Mouse (Mus musculus) erythroid progenitor cell, adult 5-6 weeks (primary cell): ENCODE data around the gene Bcar3. TPM values are rescaled to one million over a fixed set of nuclear protein-coding genes. Genes with fewer than 3 reads are reported as not detected.
A peak's percentile ranks its signal among the peaks of the same experiment; 100 is the strongest.

Experiments used
- ATAC-seq: replicated peaks from 2 replicates; pipeline ENCODE4 v1.8.0; 2016; ENCODE audit warnings: moderate number of reproducible peaks, mild to moderate bottlenecking, moderate TSS enrichment, inconsistent platforms; ENCODE audit not compliant: poor library complexity, low FRiP score, severe bottlenecking
- total RNA-seq, 2 experiments: library from RNA; stranded (forward) in 1 of 2; stranded (reverse) in 1 of 2; fragments of 150-400 nt in 1 of 2; fragments of 186-747, 209-891 nt in 1 of 2; gene quantifications; 2 replicates each; pipeline versions ENCODE4 v1.2.3 to v1.2.4; 2015 to 2017; ENCODE audit warnings: low replicate concordance in 2 of 2

Bcar3 gene
- total RNA-seq, 2 experiments from 2014 or later, result not detected

DNA sequence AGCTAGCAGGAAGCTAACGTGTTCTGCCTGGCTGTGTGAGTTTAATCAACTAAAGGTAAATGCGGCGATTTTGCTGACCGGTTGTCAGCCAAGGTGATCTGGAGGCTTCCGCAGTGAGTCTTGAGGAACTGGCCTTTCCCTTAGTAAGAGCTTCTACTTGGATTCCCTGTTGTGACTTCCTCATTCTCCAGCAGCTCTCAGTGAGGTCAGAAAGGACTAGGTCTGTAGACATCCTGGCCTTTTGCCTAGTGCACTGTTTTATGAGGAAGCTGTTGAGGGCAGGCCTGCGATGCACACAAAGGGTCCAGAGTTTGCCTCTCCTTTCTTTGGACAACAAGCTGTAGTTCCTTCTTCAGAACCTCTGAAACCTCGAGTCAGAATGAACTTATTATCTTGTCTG is 3.2 kb upstream of the Bcar3 start:
- ATAC-seq, result no peak

DNA sequence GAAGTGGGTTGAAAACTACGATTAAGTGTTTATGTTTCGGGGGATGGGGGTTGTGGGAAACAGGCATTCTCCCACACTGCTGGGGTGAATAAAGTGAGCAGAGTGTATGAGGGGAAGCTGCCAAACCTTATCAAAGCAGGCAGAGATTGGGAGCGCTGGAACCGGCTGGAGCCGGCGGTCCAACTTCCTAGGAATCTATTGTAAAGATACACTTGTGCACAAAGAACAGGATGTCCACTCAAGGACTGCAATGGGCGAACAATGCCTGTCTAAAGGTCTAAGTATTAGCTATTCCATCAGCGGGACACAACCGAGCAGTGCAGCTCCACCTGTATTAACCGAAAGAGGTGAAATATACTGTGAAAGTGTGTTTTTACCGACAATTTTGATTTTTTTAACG is 2.1 kb upstream of the Bcar3 start:
- no peak for ATAC-seq

DNA sequence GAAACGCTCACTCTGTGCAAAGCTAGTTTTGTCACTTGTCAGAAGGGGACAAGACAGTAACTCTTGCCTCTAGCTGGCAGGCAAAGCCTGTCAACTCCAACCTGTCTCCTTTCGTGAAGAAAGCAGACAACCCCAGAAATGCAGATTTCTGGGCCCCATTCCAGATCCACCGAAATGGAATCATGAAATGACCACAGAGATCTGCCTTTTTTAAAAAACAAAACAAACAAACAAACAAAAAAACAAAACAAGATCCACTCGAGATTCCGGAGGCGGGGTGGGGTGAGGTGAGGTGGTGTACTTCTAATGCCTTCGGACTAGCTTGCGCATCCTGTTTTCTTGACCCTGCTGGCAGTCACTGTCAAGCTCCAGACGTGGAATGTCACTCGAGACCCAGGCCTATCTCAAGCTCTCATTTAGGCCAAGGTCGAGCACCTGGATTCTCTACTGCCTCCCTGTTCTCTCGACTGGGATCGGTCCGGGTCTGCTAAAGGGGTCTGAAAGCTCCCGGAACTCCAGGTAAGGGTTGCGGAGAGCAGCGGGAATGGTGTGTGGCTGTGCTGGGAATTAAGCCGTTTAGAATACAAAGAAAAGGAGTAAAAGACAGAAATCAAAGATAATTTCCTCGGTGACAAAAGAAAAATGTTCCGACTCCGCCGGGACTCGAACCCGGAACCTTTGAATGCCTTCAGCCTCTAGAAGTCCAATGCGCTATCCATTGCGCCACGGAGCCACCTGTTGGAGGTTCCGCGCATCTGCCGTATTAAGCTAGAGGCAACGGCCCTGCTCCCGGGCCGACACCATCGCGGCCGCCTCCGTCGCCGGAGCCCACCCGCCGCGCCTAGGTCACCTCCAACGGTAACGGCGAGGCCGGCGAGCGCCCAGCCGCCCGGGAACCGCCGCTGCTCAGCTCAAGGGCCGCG is 1.4 kb upstream of the Bcar3 start:
- peak; percentile 83 for ATAC-seq

DNA sequence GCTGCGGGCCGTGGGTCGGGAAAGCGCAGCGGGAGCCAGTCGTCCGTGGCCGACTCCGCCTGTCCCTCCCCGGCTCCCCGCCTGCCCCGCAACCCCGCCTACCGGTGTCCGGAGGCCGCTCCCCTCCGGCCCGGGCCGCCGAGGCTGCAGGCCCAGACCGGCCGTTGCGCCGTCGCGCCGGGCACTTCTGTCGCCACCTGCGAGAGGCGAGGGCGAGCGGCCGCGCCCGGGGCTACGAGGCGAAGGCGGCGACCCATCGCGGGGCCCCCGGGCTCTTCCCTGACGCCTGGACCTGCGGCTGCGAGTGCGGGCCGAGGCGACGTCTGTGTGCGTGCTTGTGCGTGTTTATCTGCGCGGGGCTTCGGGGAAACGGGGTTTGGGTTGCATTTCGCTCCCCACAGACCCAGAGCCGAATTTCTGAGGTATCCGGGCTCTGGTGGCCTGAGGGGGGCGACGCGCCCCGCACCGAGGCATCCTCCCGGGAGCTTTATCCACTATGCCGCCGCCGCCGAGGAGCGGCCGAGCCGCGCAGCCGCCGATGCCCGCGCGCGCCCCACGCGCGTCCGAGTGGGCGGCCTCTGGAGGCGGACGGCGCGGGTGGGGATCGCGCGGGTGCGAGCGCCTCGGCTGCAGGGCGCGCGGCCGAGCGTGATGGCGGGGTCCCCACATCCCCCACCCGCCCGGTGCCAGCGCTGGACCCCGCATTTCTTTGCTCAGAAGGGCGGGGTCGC is 548 bp upstream of the Bcar3 start:
- peak; percentile 84 for ATAC-seq

DNA sequence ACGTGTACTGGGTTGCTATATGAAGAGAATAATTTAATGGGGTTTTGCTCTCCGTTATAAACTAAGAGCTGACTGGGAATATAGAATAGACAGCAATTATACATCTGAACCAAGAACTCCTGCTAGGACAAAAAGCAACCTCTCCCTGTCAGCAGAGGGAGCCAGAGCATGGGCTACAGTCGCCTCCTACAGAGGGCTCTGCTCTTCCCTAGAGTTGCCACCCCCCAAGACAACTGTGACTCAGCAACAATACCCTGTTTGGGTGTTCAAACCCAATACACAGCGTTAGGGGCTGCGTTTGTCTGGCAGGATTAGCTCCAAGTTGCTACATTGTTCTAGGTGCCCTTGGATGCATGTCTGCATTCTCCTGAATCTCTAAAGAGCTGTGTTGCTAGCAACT is 1.6 kb downstream of the Bcar3 start:
- peak; percentile 53; the same call in 1 of the 2 replicates for ATAC-seq

DNA sequence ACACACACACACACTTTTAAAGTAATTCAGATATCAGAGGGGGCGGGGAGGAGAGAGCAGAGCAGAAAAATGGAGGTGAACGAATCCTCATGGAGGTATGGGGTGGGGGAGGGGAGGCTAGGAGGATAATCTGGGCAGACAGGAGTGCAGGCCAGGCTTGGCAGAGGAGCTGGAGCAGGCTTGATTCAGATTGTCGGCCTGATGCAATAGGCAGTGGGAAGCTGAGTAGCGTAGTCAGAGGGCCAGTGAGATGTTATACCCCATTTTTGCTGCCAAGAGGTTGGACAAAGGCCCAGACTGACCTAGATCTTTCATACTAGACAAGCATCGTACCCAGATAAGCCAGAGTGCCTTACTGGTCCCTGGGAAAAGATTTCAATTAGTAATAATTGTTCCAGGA is 3.0 kb downstream of the Bcar3 start:
- no peak for ATAC-seq

DNA sequence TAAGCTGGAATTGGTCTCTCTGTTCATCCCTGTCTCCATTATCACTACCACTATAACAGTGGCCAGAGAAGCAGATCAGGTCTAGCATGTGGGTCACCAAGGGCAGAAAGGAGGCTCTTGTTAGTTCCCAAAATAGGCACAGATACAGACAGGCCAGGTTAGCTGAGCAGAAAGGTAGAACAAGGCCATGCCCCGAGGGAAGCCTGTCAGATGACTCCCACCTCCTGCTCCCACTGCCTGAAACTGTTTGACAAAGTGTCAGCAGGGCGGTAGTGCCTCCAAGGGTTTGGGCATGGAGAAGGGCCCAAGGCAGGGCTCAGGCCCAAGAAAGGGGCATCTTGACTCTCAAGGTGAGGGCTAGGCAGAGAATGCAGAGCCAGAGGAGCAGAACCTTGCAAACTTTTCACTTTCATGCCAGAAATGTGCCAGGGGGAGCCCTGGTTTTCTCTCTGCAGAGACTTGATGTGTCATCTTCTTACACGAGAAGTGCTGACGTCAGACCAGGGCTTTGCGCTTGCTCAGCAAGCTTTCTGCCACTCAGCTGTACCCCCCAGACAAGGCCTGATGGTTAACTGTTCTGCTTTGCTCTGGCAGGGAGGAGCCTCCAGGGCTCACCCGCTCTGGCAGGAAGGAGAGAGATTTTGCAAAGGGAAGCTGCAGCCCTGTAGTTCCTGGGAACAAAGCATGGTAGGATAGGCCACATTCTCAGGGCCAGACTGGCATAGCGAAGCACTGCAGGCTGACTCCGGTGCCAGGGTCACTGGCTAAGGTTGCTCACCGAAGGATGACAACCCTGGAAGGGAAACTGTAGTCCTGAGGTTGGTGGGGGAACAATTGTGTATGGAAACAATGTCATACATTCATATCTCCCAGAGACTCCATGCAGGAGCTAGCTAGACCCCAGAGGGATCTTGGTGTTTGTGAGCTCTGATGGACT is 7.3 kb downstream of the Bcar3 start:
- no peak for ATAC-seq

DNA sequence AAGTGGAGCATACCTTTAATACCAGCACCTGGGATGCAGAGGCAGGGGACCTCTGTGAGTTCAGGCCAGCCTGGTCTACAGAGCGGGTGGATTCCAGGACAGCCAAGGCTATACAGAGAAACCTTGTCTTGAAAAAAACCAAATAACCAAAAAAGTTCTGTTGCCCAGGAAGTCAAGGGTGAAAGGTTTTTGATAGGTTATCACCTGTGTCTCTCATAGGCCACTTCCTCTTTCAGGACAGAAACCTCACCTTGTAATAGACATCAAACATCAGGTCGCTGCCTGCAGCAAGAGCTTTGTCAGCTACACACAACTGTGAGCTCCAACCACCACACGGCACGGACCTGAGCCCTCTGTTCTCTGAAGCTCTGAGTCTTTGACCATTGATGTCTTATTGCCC is 10.6 kb downstream of the Bcar3 start:
- ATAC-seq, result no peak

DNA sequence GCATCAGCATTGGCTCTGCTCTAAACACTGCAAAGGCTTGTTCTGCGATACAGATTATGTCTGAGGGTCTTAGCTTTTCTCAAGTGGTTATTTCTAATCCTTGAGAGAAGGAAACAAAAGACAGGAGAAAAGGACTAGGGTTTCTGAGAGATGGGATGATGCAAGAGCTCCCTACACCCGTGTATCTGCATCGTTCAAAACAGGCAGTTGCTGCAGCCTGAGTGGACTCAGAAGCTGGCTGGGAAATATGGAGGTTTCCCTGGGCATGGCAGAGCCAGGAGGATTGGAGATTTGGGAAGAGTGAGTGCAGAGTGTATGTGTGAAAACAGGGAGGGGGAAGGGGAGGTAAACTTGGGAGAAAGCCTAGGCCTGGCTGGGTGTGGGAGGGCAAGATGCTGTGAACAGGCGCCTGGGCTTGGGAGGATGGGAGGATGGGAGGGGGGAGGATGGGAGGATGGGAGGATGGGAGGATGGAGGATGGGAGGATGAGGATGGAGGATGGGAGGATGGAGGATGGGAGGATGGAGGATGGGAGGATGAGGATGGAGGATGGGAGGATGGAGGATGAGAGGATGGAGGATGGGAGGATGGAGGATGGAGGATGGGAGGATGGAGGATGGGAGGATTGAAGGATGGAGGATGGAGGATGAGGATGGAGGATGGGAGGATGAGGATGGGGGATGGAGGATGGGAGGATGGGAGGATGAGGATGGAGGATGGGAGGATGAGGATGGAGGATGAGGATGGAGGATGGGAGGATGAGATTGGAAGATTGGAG is 14.1 kb downstream of the Bcar3 start:
- ATAC-seq, result no peak; the same call in 1 of the 2 replicates

DNA sequence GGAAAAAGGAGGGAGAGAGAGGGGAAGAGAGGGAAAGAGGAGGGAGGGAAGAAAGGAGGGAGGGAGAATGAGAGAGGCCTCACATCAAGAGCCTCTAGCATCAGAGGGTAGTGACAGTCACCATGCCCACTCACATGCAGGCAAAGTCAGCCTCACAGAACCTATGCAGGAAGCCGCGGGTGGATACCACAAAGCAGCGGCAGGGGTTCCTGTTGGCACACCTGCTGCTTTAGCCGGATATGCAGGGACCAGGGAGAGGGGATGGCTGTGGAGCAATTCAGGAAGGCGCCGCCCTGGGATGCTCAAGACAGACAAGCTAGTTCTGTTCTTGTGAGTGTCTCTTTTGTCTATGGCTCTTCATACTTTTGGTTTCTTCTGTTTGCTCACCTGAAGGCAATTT is 15.0 kb downstream of the Bcar3 start:
- no peak for ATAC-seq

DNA sequence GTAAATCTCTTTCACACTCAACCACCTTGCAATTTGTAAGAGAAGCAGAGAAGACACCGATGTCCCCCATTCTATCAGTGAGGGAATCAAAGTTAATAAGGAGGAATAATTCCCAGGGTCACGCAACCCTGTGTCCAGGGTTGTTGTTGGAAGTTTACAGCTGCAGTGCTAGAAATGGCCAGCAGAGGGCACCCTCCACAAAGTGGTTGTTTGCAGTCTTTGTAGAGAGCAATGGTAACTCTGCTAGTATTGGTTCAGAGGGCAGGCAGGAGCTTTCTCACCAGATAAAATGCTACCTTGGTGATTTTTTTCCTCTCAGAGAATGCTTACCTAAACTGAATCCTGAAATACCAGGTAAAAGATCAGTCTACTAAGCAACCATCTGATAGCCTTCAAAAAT is 18.1 kb downstream of the Bcar3 start:
- ATAC-seq, result peak; percentile 75

DNA sequence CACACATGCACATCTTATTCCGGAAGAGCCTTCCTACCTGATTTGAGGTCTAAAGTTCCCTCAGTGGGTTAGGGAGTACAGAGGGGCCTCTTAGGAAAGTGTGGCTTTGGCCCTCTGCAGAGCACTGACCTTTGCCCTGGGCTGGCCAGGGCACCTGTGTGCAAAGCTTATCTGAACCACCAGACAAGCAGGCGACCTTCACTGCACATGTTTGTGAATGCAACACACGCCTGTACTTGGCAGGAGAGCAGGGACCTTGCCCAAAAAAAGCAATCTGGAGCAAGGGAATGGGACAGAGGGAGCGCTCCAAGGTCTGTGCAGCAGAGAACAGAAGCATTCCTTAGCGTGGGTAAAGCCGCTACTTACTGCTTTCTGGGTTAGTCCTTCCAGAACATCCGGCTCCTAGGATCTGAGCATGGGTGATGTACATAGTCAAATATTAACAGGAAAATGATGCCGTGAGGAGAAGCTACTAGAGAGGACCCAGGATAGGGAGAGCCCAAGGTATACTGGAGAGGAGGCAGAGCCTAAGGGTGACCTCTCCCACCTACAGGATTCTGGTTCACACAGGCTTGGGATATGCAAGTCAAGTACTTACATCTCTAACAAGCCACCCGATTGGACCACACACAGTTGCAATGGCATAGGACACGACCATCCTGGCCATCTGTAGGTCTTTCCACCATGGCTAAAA is 19.1 kb downstream of the Bcar3 start:
- no peak for ATAC-seq

DNA sequence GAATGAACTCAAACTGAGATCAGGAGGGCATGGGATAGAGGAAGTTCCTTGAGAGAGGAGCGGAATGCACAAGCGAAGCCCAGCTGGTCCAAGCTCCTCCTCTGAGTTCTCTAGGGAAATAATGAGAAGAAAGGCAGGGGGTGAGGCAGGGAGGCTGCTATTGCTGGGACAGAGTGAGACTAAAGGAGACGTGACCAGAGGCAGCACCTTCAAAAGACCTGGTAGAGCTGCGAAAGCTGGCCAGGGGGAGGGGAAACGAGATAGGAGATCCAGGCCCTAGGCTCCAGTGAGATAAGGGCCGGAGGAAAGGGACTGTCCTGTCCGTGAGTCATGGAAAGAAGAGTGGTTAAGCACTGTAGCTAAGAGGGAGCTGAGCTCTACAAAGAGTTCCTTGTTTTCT is 20.0 kb downstream of the Bcar3 start:
- ATAC-seq, result no peak

DNA sequence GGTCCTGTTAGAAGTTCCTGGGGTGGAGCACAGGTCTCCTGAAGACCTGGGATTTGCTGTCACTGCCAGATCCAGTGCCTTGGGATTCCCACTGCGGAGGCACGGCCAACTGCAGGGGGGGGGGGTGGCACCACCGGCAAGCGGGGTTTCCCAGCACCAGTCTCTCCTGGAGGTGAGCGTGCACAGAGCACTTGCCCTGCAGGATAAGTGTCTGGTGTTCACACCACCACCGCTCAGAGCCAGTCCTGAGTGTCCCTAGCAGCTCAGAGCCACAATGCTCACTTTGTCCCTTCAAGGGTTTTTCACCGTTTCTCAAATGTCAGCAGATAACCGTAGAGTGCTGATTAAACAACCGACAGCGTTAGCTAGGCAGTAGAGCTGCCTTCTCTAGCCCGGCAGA is 22.7 kb downstream of the Bcar3 start:
- ATAC-seq, result no peak

DNA sequence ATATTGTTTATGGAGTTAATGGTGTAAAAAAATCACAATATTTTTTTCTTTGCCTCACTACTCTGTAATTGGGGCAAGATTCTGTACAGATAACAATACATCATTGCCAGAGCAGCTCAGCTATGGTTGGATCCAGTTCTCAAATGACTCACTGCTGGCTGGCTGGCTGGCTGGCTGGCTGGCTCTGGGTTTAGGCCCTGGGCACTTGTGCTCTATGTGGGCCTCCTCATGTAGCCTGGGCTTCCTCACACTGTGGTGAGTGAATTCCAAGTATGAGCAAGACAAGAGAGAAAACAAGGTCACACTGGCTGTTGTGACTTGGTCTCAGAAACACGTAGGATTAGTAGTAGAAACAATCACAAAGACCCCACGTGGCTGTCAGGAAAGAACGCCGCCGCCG is 23.4 kb downstream of the Bcar3 start:
- ATAC-seq, result no peak

DNA sequence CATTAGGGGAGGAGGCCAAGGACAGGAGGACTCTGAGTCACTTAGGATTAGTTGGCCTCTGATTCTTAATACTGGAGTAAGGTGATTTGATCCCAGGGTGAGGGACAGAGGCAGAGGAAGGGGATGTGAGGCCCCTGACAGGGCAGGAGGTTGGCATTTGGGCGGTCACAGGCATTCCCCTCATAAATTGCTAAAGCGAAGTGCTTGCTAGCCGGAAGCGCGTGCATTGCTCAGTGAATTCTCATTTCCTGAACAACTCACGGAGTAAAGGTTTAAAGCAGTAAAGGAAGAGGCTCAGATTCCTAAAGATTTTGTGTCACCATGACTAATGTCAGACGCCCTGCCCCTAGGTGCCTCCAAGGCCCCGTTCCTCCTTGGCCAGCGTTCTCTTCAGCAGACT is 28.3 kb downstream of the Bcar3 start:
- ATAC-seq, result no peak

DNA sequence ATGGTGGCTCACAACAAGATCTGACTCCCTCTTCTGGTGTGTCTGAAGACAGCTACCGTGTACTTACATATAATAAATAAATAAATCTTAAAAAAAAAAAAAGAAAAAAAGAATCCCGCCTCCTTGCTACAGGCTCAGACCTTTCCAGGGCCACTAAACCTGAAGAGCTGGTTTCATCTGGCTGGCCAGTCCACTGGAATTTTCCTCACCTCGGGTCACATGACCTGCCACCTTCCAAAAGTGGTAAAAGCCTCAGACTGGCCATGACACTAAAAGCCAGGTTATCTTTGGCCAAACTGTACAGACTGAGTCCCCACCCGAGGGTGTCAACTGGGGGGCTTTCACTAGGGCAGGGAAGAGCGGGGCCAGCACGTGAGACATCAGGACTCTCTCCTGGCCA is 29.9 kb downstream of the Bcar3 start:
- no peak for ATAC-seq

DNA sequence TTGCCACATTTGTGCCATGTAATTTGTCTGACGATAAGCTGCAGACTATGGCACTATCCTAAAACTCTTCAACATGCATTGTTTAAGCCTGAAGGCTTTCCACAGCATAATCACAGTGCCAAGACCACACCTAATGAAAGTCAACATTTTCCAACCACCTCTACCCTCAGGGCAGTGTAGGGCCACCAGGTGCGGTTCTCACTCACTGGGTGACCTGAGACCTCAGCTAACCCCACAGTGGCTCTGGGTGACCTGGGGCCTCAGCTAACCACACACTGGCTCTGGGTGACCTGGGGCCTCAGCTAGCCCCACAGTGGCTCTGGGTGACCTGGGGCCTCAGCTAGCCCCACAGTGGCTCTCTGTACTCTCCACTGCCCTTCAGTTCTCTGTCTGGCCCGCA is 30.6 kb downstream of the Bcar3 start:
- no peak for ATAC-seq

DNA sequence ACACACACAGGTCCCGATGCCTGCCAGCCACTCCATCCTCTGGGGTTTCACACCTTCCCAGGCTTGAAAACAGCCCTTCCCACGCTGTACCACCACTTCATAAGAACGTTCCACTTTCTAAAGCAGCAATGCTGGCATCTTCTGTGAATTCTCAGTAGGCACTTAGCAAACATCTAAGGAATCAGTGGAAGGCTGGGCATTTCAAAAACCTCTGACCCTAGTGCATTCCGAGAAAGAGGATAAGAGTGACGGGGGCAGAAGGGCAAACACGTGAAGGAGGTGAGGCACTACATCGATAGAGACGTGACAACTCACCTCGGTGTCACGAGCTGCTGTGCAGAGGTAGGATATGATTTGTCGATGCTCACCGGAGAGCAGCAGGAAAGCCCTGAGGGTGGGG is 36.5 kb downstream of the Bcar3 start:
- ATAC-seq, result no peak
